Mouse (Mus musculus) CD4-positive naive resting alpha-beta T cell, adult 76 days (primary cell): ENCODE results near the gene Zfp445. TPM values are rescaled to one million over a fixed set of nuclear protein-coding genes. Genes with fewer than 3 reads are reported as not detected.

Experiments
- total RNA-seq: library from RNA; stranded (reverse); gene quantifications from one replicate; pipeline ENCODE4 v1.2.4, GENCODE M21; 2023

Zfp445 gene
- total RNA-seq, result 134 TPM

GRCm38 (mm10) chr9:122865697-122866166 lies at the start of gene Zfp445:
TSS of gene Zfp445 (minus strand) at chr9:122866006.

GRCm38 (mm10) chr9:122885385-122885784 lies 19.6 kb upstream of the Zfp445 start, which contains the start of gene Zkscan7:
TSS of gene Zkscan7 (plus strand) at chr9:122885685.

DNA sequence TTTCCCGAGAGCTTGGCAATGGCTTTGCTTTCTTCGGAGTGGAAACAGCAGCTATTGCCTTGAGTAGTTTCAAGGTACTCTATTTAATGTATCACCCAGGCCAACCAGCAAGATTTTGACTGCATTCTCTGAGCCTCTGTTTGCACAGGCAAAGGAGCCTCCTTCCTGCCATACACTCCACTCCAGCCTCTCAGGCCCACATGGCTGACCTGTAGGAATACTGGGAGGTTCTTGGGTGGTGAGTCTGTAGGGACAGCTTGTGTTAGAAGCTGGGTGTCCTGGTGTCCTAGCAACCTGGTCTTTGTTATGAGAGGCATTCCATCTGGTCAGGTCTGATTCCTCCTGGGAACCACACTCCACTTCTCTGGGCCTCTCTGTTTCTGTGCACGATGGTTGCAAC lies 22.0 kb downstream of the Zfp445 start, which contains the start of gene Gm35549:
Gm35549 (minus strand) TSS at position 276 of the 400 bp plus-strand sequence.

GRCm38 (mm10) chr9:122805053-122805844 lies 60.6 kb downstream of the Zfp445 start, which contains the start of gene Tcaim:
TSS of gene Tcaim (plus strand) at chr9:122805539.

Other genes with a start within 250 kb of the Zfp445 start
- gene Topaz1, start 118.7 kb downstream of the Zfp445 start, total RNA-seq, result not detected
- gene Tcaim, start 60.5 kb downstream of the Zfp445 start, total RNA-seq, result 14.2 TPM
- not detected for gene Gm35549, start 22.0 kb downstream of the Zfp445 start, total RNA-seq
- 3.7 TPM for gene Zkscan7, start 19.7 kb upstream of the Zfp445 start, total RNA-seq
- gene Zfp105, start 57.1 kb upstream of the Zfp445 start, total RNA-seq, result not detected
- gene 1110059G10Rik, start 85.0 kb upstream of the Zfp445 start, total RNA-seq, result 44.4 TPM
- 4.4 TPM for gene Kif15, start 85.0 kb upstream of the Zfp445 start, total RNA-seq
- 20.8 TPM for gene Tmem42, start 155.3 kb upstream of the Zfp445 start, total RNA-seq
- gene Tgm4, start 168.7 kb upstream of the Zfp445 start, total RNA-seq, result 0.76 TPM
- 47.6 TPM for gene Zdhhc3, start 247.2 kb upstream of the Zfp445 start, total RNA-seq
- gene Exosc7, start 247.2 kb upstream of the Zfp445 start, total RNA-seq, result 53.2 TPM